Mouse (Mus musculus): ENCODE data around the gene Sms.

Gene Sms

GRCm38 (mm10) chrX:157491944-157492726, at the start of gene Sms:
Gene Sms (minus strand): TSS chrX:157492287.
- DNase-seq = peak; percentile 86

GRCm38 (mm10) chrX:157506400-157506799, 14.3 kb upstream of the Sms start:
- no peak for DNase-seq

- DNase-seq = no peak
Observed at GRCm38 (mm10) chrX:157504506-157504905, 12.4 kb upstream of the Sms start.

GRCm38 (mm10) chrX:157501871-157502270, 9.8 kb upstream of the Sms start:
- DNase-seq = no peak

- no peak for DNase-seq
Observed at GRCm38 (mm10) chrX:157500004-157500403, 7.9 kb upstream of the Sms start.

GRCm38 (mm10) chrX:157493159-157493558, 1.1 kb upstream of the Sms start:
- no peak for DNase-seq

GRCm38 (mm10) chrX:157491145-157491935, 747 bp downstream of the Sms start:
- peak; percentile 16 for DNase-seq

GRCm38 (mm10) chrX:157490769-157491144, 1.3 kb downstream of the Sms start:
- DNase-seq = peak; percentile 5

- DNase-seq = no peak
Observed at GRCm38 (mm10) chrX:157489871-157490721, 2.0 kb downstream of the Sms start.

GRCm38 (mm10) chrX:157488831-157489230, 3.3 kb downstream of the Sms start:
- no peak for DNase-seq

GRCm38 (mm10) chrX:157486765-157487164, 5.3 kb downstream of the Sms start:
- DNase-seq = peak; percentile 6

- DNase-seq = no peak
Observed at GRCm38 (mm10) chrX:157482842-157483241, 9.2 kb downstream of the Sms start.

GRCm38 (mm10) chrX:157481860-157482259, 10.2 kb downstream of the Sms start:
- no peak for DNase-seq

- no peak for DNase-seq
Observed at GRCm38 (mm10) chrX:157477328-157477727, 14.8 kb downstream of the Sms start.

- DNase-seq = no peak
Observed at GRCm38 (mm10) chrX:157476153-157476810, 15.8 kb downstream of the Sms start.

- no peak for DNase-seq
Observed at GRCm38 (mm10) chrX:157471711-157472660, 20.1 kb downstream of the Sms start.

- no peak for DNase-seq
Observed at GRCm38 (mm10) chrX:157468795-157469194, 23.3 kb downstream of the Sms start.

- no peak for DNase-seq
Observed at GRCm38 (mm10) chrX:157468055-157468454, 24.0 kb downstream of the Sms start.

GRCm38 (mm10) chrX:157465949-157466348, 26.1 kb downstream of the Sms start:
- DNase-seq = no peak

- no peak for DNase-seq
Observed at GRCm38 (mm10) chrX:157462716-157463115, 29.4 kb downstream of the Sms start.

- peak; percentile 23 for DNase-seq
Observed at GRCm38 (mm10) chrX:157454430-157454829, 37.7 kb downstream of the Sms start.

Data from liver (tissue).